Mouse (Mus musculus) midbrain, embryonic 10.5 days (tissue): ENCODE measurements around the gene Arcn1. TPM values are rescaled to one million over a fixed set of nuclear protein-coding genes. Genes with fewer than 3 reads are reported as not detected.

Source experiments
- DNase-seq: peaks from one replicate; pipeline ENCODE4 v3.0.0-alpha.2; 2017; ENCODE audit warnings: low spot score
- H3K27ac ChIP-seq: fragments of 300-500 bp; sonication (generic); replicated peaks from 2 replicates; pipeline ENCODE4 v1.5.1; 2016; ENCODE audit warnings: mild to moderate bottlenecking
- H3K27me3 ChIP-seq: fragments of 300-500 bp; sonication (generic); 2 replicates; pipeline ENCODE4 v1.6.1; 2016; ENCODE audit warnings: low read depth, mild to moderate bottlenecking; ENCODE audit not compliant: poor library complexity, severe bottlenecking
- H3K36me3 ChIP-seq: fragments of 300-500 bp; sonication (generic); 2 replicates; pipeline ENCODE4 v1.6.1; 2016; ENCODE audit warnings: mild to moderate bottlenecking, moderate library complexity
- H3K4me1 ChIP-seq: fragments of 300-500 bp; sonication (generic); 2 replicates; pipeline ENCODE4 v1.6.1; 2016
- H3K4me3 ChIP-seq: fragments of 300-500 bp; sonication (generic); 2 replicates; pipeline ENCODE4 v1.5.1; 2016; ENCODE audit warnings: mild to moderate bottlenecking, moderate library complexity
- H3K9me3 ChIP-seq: fragments of 300-500 bp; sonication (generic); replicated peaks from 2 replicates; pipeline ENCODE4 v1.6.1; 2016; ENCODE audit warnings: mild to moderate bottlenecking
- WGBS: fragments of 180-500 bp; shearing (Covaris S2); methylation state at CpG from one replicate; pipeline ENCODE4 v1.1.7; 2016; 5-methylcytosine and 5-hydroxymethylcytosine counted together
- polyA plus RNA-seq: library from polyadenylated mRNA; unstranded; fragments of >200 nt; fragmentation: Nextera tagmentation; extraction: Ambion mirVana; gene quantifications from 2 replicates; pipeline ENCODE4 v1.2.1, GENCODE M21; 2016

Arcn1 gene
- polyA plus RNA-seq, 1 experiment from 2014 or later, result 165 TPM

GRCm38 (mm10) chr9:44735886-44736285, 31.8 kb downstream of the Arcn1 start:
- 72% methylated on average over 6 of the region's 6 CpGs for WGBS
- Histone ChIP-seq H3K9me3 (no peaks in the 10 kb centered on the region), H3K27ac (no peak overlapping the region; the same call in 1 of the 2 replicates), H3K4me1 (peaks cover 32% of the 10 kb centered on the region), H3K27me3 (peaks cover 38% of the 10 kb centered on the region), H3K36me3 (peaks cover 2% of the 10 kb centered on the region; the same call in 1 of the 2 replicates), H3K4me3 (0 out of 2 replicates have a peak overlapping the region, but pooled peaks have one; percentile 82)
- DNase-seq, result peak; percentile 11

GRCm38 (mm10) chr9:44734524-44735494, 32.8 kb downstream of the Arcn1 start, which contains the start of gene Phldb1:
Phldb1 (minus strand) TSS chr9:44735198.
- peak within 1 kb of the TSS; percentile 82 for H3K4me3 ChIP-seq
- peaks cover 32% of the 10 kb centered on the region for H3K4me1 ChIP-seq
- whole genome bisulfite sequencing, result under 1% methylated on average over 47 of the region's 47 CpGs
- no peaks in the 10 kb centered on the region for H3K36me3 ChIP-seq
- peak; percentile 71 for DNase-seq
- H3K27ac ChIP-seq, result peak within 1 kb of the TSS; percentile 84
- H3K9me3 ChIP-seq, result no peaks in the 10 kb centered on the region
- peaks cover 38% of the 10 kb centered on the region for H3K27me3 ChIP-seq

DNA sequence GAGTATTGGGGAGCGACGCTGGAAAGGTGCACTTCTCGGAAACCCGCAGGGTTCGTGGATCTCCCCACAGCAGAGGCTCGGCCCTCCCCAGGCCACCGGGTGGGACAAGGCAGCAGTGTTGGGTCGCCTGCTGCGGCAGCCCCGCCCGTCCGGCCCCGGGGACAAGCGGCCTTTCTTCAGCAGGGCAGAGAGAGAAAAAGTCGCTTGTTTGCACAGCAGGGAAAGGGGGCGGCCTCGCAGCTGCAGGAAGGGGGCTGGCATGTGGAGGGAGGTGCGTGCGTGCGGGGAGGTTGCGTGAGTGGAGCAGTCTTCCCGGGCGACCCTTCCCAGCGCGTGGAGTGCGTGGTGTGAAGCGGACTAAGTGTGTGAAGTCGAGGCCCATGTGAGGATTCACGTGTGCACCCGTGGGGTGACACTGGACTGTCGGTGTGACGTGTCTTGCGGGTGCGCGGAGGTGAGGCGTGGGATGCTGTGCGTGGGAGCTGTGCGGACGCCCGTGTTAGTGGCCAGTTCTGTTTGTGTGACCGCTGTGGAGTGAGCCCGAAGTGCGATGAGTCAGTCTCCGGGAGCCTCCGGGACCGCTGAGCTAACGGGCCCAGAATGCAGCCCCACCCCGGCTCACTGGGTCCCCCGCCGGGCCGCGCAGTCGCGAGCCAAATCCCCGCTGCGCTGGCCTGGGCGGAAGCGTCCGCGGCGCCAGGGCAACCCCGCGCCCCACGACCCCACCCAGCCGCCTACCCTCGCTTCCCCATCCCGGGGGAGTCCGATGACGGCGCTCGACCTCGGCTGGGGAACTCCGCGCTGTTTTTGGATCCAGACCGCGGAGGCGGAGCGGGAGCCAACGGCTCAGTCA, 33.7 kb downstream of the Arcn1 start:
- Histone ChIP-seq H3K9me3 (no peaks in the 10 kb centered on the region), H3K4me1 (peaks cover 34% of the 10 kb centered on the region), H3K27ac (peak overlapping the region; percentile 84), H3K4me3 (peak overlapping the region; percentile 82), H3K36me3 (no peaks in the 10 kb centered on the region), H3K27me3 (peaks cover 38% of the 10 kb centered on the region)
- WGBS, result under 1% methylated on average over 79 of the region's 79 CpGs
- peak; percentile 62 for DNase-seq

DNA sequence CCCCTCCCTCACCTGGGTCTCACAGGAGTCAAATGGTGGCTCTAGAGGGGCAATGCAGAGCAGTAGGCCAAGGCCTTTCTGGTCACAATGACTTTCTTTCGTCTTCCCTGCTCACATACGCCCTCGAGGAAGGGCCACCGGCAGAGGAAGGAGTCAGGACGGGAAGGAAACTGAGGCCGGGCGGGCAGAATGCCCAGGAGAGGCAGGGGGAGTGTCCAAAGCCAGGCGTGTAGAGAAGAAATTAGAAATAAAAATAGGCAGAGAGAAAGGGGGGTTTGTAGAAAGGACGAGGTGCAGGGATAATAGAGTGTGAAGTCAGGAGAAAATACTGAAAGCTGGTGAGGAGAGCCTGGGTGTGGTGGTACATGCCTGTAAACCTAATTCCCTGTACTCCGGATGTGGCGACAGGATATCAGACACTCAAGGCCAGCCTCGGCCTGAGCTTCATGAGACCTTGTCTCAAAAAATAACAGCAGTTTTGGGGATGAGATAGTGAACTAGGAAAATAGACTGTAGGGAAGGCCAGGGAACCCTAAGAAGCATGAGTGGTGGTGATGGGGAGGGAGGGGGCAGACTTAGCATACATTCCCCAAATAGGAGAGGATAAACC, 34.6 kb downstream of the Arcn1 start:
- Histone ChIP-seq H3K9me3 (no peaks in the 10 kb centered on the region), H3K27me3 (peaks cover 40% of the 10 kb centered on the region), H3K36me3 (no peaks in the 10 kb centered on the region), H3K27ac (peak overlapping the region; percentile 84), H3K4me3 (peak overlapping the region; percentile 82), H3K4me1 (peaks cover 42% of the 10 kb centered on the region)
- WGBS, result 54% methylated on average over 12 of the region's 12 CpGs
- no peak for DNase-seq

DNA sequence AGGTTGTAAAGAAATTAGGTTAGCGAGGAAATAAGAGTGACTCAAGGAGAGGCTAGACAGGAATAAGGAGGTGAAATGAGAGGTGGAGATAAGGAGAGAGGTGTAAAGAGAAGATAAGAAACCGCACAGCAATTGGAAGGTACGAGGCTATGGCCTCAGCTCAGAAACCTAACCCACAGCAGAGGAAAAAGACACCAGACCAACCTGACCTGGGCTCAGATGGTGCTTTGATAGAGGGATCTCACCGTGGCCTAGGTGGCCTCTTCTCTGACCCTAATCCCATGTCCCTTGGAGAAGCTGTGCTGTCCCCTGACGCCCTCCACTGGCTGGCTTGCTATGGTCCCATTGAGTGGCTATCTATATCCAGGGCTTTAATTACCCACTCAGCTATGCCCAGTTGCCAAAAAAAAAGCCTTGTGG, 35.5 kb downstream of the Arcn1 start:
- DNase-seq, result no peak
- Histone ChIP-seq H3K9me3 (no peaks in the 10 kb centered on the region), H3K4me1 (peaks cover 51% of the 10 kb centered on the region), H3K36me3 (no peaks in the 10 kb centered on the region), H3K27ac (no peak overlapping the region), H3K27me3 (peaks cover 41% of the 10 kb centered on the region), H3K4me3 (no peak overlapping the region)
- 66% methylated on average over 5 of the region's 5 CpGs for WGBS

DNA sequence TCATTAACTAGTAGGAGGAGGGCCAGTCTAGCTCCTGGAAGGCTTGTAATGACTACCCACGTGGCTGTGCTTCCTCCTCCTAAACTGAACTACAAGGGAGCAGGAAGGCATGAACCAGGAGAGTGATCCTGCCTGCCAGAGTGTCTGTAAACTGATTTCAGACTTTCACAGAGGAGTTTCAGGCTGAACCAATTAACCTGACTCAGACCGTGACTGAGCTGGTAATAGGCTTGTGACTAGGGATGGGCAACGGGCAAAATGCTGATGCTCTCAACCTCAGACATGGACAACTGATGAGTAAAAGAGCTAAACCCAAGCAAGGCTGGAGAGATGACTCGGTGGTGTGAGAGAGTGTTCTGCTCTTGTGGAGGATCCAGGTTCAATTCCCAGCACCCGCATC, 40.2 kb downstream of the Arcn1 start:
- Histone ChIP-seq H3K27me3 (peaks cover 11% of the 10 kb centered on the region), H3K9me3 (no peaks in the 10 kb centered on the region), H3K27ac (peak overlapping the region; percentile 81), H3K36me3 (no peaks in the 10 kb centered on the region), H3K4me1 (peaks cover 66% of the 10 kb centered on the region), H3K4me3 (no peak overlapping the region)
- 53% methylated on average over 5 of the region's 5 CpGs for WGBS
- no peak for DNase-seq

GRCm38 (mm10) chr9:44726431-44727146, 41.1 kb downstream of the Arcn1 start:
- no peaks in the 10 kb centered on the region for H3K9me3 ChIP-seq
- peak overlapping the region; percentile 14; the same call in 1 of the 2 replicates for H3K4me3 ChIP-seq
- peak overlapping the region; percentile 81 for H3K27ac ChIP-seq
- no peaks in the 10 kb centered on the region for H3K36me3 ChIP-seq
- no peak for DNase-seq
- peaks cover 74% of the 10 kb centered on the region for H3K4me1 ChIP-seq
- 49% methylated on average over 10 of the region's 10 CpGs for WGBS
- peaks cover 3% of the 10 kb centered on the region; the same call in 1 of the 2 replicates for H3K27me3 ChIP-seq

GRCm38 (mm10) chr9:44724665-44725064, 43.0 kb downstream of the Arcn1 start:
- 61% methylated on average over 2 of the region's 2 CpGs for WGBS

GRCm38 (mm10) chr9:44724223-44724622, 43.4 kb downstream of the Arcn1 start:
- H3K27ac ChIP-seq, result peak overlapping the region; percentile 81
- H3K9me3 ChIP-seq, result no peaks in the 10 kb centered on the region
- DNase-seq, result peak; percentile 50
- peaks cover 3% of the 10 kb centered on the region; the same call in 1 of the 2 replicates for H3K27me3 ChIP-seq
- H3K4me3 ChIP-seq, result peak overlapping the region; percentile 16; the same call in 1 of the 2 replicates
- H3K4me1 ChIP-seq, result peaks cover 97% of the 10 kb centered on the region
- 46% methylated on average over 6 of the region's 6 CpGs for WGBS
- no peaks in the 10 kb centered on the region for H3K36me3 ChIP-seq

More at GRCm38 (mm10) chr9:44724665-44725064, 43.0 kb downstream of the Arcn1 start:
- H3K9me3 ChIP-seq, result no peaks in the 10 kb centered on the region
- no peak for DNase-seq
- H3K27me3 ChIP-seq, result peaks cover 3% of the 10 kb centered on the region; the same call in 1 of the 2 replicates
- peak overlapping the region; percentile 16; the same call in 1 of the 2 replicates for H3K4me3 ChIP-seq
- peaks cover 92% of the 10 kb centered on the region for H3K4me1 ChIP-seq
- H3K36me3 ChIP-seq, result no peaks in the 10 kb centered on the region
- peak overlapping the region; percentile 81 for H3K27ac ChIP-seq

DNA sequence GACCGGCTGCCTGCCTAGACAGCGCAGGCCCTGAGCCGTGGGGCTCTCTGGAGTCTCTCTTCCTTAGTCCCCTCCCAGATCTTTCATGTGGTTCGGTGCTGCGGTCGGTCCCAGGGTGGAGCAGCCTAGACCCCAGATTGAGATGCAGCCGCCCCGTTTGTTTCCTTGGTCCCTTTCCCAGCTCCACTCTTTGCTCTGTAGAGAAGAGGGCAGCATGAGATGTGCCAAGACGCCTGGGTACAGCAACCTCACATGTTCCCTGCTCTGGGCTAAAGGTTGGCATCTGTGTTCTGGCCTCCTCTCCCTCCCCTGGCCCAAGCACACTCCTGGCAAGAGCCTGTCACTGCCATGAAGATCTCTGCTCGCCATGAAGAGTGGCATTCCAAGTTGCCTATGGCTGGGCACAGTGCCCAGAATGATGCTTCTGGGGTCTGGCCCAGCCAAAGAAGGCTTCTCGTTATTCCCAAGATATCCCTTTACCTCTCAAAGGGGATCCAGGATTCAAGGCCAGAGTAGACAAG, 44.1 kb downstream of the Arcn1 start:
- Histone ChIP-seq H3K27me3 (peaks cover 3% of the 10 kb centered on the region; the same call in 1 of the 2 replicates), H3K36me3 (no peaks in the 10 kb centered on the region), H3K27ac (peak overlapping the region; percentile 81), H3K4me3 (no peak overlapping the region), H3K9me3 (no peaks in the 10 kb centered on the region), H3K4me1 (peaks cover 94% of the 10 kb centered on the region)
- 69% methylated on average over 11 of the region's 11 CpGs for WGBS
- DNase-seq, result no peak

GRCm38 (mm10) chr9:44723008-44723407, 44.6 kb downstream of the Arcn1 start:
- H3K9me3 ChIP-seq, result no peaks in the 10 kb centered on the region

More at GRCm38 (mm10) chr9:44723008-44723407, 44.6 kb downstream of the Arcn1 start:
- no peak for DNase-seq
- peaks cover 1% of the 10 kb centered on the region; the same call in 1 of the 2 replicates for H3K27me3 ChIP-seq
- H3K27ac ChIP-seq, result peak overlapping the region; percentile 81
- peaks cover 92% of the 10 kb centered on the region for H3K4me1 ChIP-seq
- H3K36me3 ChIP-seq, result peaks cover 4% of the 10 kb centered on the region
- H3K4me3 ChIP-seq, result no peak overlapping the region
- WGBS, result 56% methylated on average over 7 of the region's 7 CpGs
